Mouse (Mus musculus) hindbrain, embryonic 10.5 days (tissue): Measurements from ENCODE around the gene Bace1. TPM values are rescaled to one million over a fixed set of nuclear protein-coding genes. Genes with fewer than 3 reads are reported as not detected.

Experiments
- DNase-seq: peaks from one replicate; pipeline ENCODE4 v3.0.0-alpha.2; 2017; ENCODE audit warnings: low spot score
- H3K27ac ChIP-seq: fragments of 300-500 bp; sonication (generic); 2 replicates; pipeline ENCODE4 v1.5.1; 2016; ENCODE audit warnings: mild to moderate bottlenecking, moderate library complexity
- H3K27me3 ChIP-seq: fragments of 300-500 bp; sonication (generic); 2 replicates; pipeline ENCODE4 v1.6.1; 2016; ENCODE audit warnings: mild to moderate bottlenecking; ENCODE audit not compliant: poor library complexity, insufficient read depth, severe bottlenecking
- H3K36me3 ChIP-seq: fragments of 300-500 bp; sonication (generic); 2 replicates; pipeline ENCODE4 v1.6.1; 2016; ENCODE audit warnings: mild to moderate bottlenecking, moderate library complexity
- H3K4me1 ChIP-seq: fragments of 300-500 bp; sonication (generic); replicated peaks from 2 replicates; pipeline ENCODE4 v1.6.1; 2016; ENCODE audit warnings: mild to moderate bottlenecking
- H3K4me3 ChIP-seq: fragments of 300-500 bp; sonication (generic); 2 replicates; pipeline ENCODE4 v1.5.1; 2016; ENCODE audit warnings: mild to moderate bottlenecking, moderate library complexity
- H3K9me3 ChIP-seq: fragments of 300-500 bp; sonication (generic); 2 replicates; pipeline ENCODE4 v1.6.1; 2016; ENCODE audit warnings: mild to moderate bottlenecking, moderate library complexity
- WGBS: fragments of 180-500 bp; shearing (Covaris S2); methylation state at CpG from one replicate; pipeline ENCODE4 v1.1.7; 2016; 5-methylcytosine and 5-hydroxymethylcytosine counted together
- polyA plus RNA-seq: library from polyadenylated mRNA; unstranded; fragments of >200 nt; fragmentation: Nextera tagmentation; extraction: Ambion mirVana; gene quantifications from 2 replicates; pipeline ENCODE4 v1.2.1, GENCODE M21; 2016

Gene Bace1
- polyA plus RNA-seq, 1 experiment from 2014 or later, result 29.6 TPM

GRCm38 (mm10) chr9:45859364-45859763 lies 21.0 kb downstream of the Bace1 start:
- Histone ChIP-seq H3K9me3 (no peaks in the 10 kb centered on the region), H3K36me3 (peaks cover 97% of the 10 kb centered on the region), H3K27me3 (no peaks in the 10 kb centered on the region), H3K27ac (no peak overlapping the region), H3K4me1 (no peaks in the 10 kb centered on the region), H3K4me3 (no peak overlapping the region)
- DNase-seq, result no peak
- WGBS, result 94% methylated on average over 10 of the region's 10 CpGs

- Histone ChIP-seq H3K27me3 (no peaks in the 10 kb centered on the region), H3K36me3 (peaks cover 98% of the 10 kb centered on the region), H3K4me3 (no peak overlapping the region), H3K4me1 (no peaks in the 10 kb centered on the region), H3K27ac (no peak overlapping the region), H3K9me3 (no peaks in the 10 kb centered on the region)
- WGBS, result 95% methylated on average over 7 of the region's 7 CpGs
- DNase-seq, result no peak
Measured at GRCm38 (mm10) chr9:45861813-45862212, 23.4 kb downstream of the Bace1 start.

- Histone ChIP-seq H3K27me3 (no peaks in the 10 kb centered on the region), H3K9me3 (no peaks in the 10 kb centered on the region), H3K4me3 (no peak overlapping the region), H3K27ac (no peak overlapping the region), H3K4me1 (no peaks in the 10 kb centered on the region), H3K36me3 (peaks cover 97% of the 10 kb centered on the region)
- 96% methylated on average over 3 of the region's 3 CpGs for WGBS
- DNase-seq, result no peak
Measured at GRCm38 (mm10) chr9:45869181-45869580, 30.8 kb downstream of the Bace1 start.

- H3K27ac ChIP-seq, result no peak overlapping the region
- 93% methylated on average over 3 of the region's 3 CpGs for WGBS
- no peaks in the 10 kb centered on the region for H3K27me3 ChIP-seq
- no peak for DNase-seq
- H3K4me3 ChIP-seq, result no peak overlapping the region
- no peaks in the 10 kb centered on the region for H3K4me1 ChIP-seq
- peaks cover 97% of the 10 kb centered on the region for H3K36me3 ChIP-seq
- H3K9me3 ChIP-seq, result no peaks in the 10 kb centered on the region
Measured at GRCm38 (mm10) chr9:45870265-45870664, 31.9 kb downstream of the Bace1 start.

- no peak for DNase-seq
- H3K27ac ChIP-seq, result no peak overlapping the region
- peaks cover 85% of the 10 kb centered on the region for H3K36me3 ChIP-seq
- no peaks in the 10 kb centered on the region for H3K27me3 ChIP-seq
- H3K9me3 ChIP-seq, result no peaks in the 10 kb centered on the region
- no peaks in the 10 kb centered on the region for H3K4me1 ChIP-seq
- WGBS, result 90% methylated on average over 2 of the region's 2 CpGs
- H3K4me3 ChIP-seq, result no peak overlapping the region
Measured at GRCm38 (mm10) chr9:45877928-45878327, 39.5 kb downstream of the Bace1 start.

- H3K4me3 ChIP-seq, result no peak overlapping the region
Measured at GRCm38 (mm10) chr9:45893681-45894080, 55.3 kb downstream of the Bace1 start.

GRCm38 (mm10) chr9:45905196-45905595 lies 66.8 kb downstream of the Bace1 start:
- peaks cover 31% of the 10 kb centered on the region for H3K4me1 ChIP-seq
- H3K36me3 ChIP-seq, result peaks cover 55% of the 10 kb centered on the region
- 55% methylated on average over 4 of the region's 4 CpGs for WGBS
- H3K4me3 ChIP-seq, result peak overlapping the region; percentile 93
- H3K27ac ChIP-seq, result peak overlapping the region; percentile 98
- no peaks in the 10 kb centered on the region for H3K9me3 ChIP-seq
- DNase-seq, result no peak
- H3K27me3 ChIP-seq, result no peaks in the 10 kb centered on the region

More at GRCm38 (mm10) chr9:45893681-45894080, 55.3 kb downstream of the Bace1 start:
- no peaks in the 10 kb centered on the region for H3K9me3 ChIP-seq
- H3K4me1 ChIP-seq, result no peaks in the 10 kb centered on the region
- H3K27ac ChIP-seq, result no peak overlapping the region
- peaks cover 99% of the 10 kb centered on the region for H3K36me3 ChIP-seq
- H3K27me3 ChIP-seq, result no peaks in the 10 kb centered on the region
- no peak for DNase-seq

- Histone ChIP-seq H3K36me3 (peaks cover 55% of the 10 kb centered on the region), H3K4me3 (peak overlapping the region; percentile 93), H3K9me3 (no peaks in the 10 kb centered on the region), H3K27ac (peak overlapping the region; percentile 98), H3K27me3 (no peaks in the 10 kb centered on the region), H3K4me1 (peaks cover 31% of the 10 kb centered on the region)
- under 1% methylated on average over 23 of the region's 27 CpGs for WGBS
- DNase-seq, result peak; percentile 57
Measured at GRCm38 (mm10) chr9:45905811-45906237, 67.4 kb downstream of the Bace1 start.

GRCm38 (mm10) chr9:45906355-45907077 lies 68.1 kb downstream of the Bace1 start, which contains the start of the genes Pcsk7 and Rnf214:
Gene Pcsk7, plus strand, starts transcription at chr9:45906497.
Gene Rnf214, minus strand, starts transcription at chr9:45906911.
- Histone ChIP-seq H3K4me1 (peaks cover 31% of the 10 kb centered on the region), H3K36me3 (peaks cover 56% of the 10 kb centered on the region), H3K27ac (peak within 1 kb of the TSS; percentile 98), H3K27me3 (no peaks in the 10 kb centered on the region), H3K9me3 (no peaks in the 10 kb centered on the region), H3K4me3 (peak within 1 kb of the TSS; percentile 93)
- WGBS, result under 1% methylated on average over 80 of the region's 80 CpGs
- peak; percentile 88 for DNase-seq

- H3K27me3 ChIP-seq, result no peaks in the 10 kb centered on the region
- H3K4me3 ChIP-seq, result peak overlapping the region; percentile 93
- H3K36me3 ChIP-seq, result peaks cover 56% of the 10 kb centered on the region
- peaks cover 31% of the 10 kb centered on the region for H3K4me1 ChIP-seq
- WGBS, result under 1% methylated on average over 19 of the region's 19 CpGs
- no peaks in the 10 kb centered on the region for H3K9me3 ChIP-seq
- peak overlapping the region; percentile 98 for H3K27ac ChIP-seq
- no peak for DNase-seq
Measured at GRCm38 (mm10) chr9:45907078-45907428, 68.7 kb downstream of the Bace1 start.

- Histone ChIP-seq H3K27ac (no peak overlapping the region), H3K27me3 (no peaks in the 10 kb centered on the region), H3K9me3 (no peaks in the 10 kb centered on the region), H3K36me3 (peaks cover 72% of the 10 kb centered on the region), H3K4me1 (peaks cover 16% of the 10 kb centered on the region), H3K4me3 (no peak overlapping the region)
- WGBS, result 95% methylated on average over 3 of the region's 3 CpGs
- no peak for DNase-seq
Measured at GRCm38 (mm10) chr9:45910995-45911394, 72.6 kb downstream of the Bace1 start.

GRCm38 (mm10) chr9:45911673-45912072 lies 73.3 kb downstream of the Bace1 start:
- 61% methylated on average over 1 of the region's 1 CpGs for WGBS
- H3K27me3 ChIP-seq, result no peaks in the 10 kb centered on the region
- H3K36me3 ChIP-seq, result peaks cover 79% of the 10 kb centered on the region

More at GRCm38 (mm10) chr9:45911673-45912072, 73.3 kb downstream of the Bace1 start:
- no peaks in the 10 kb centered on the region for H3K9me3 ChIP-seq
- no peak overlapping the region for H3K27ac ChIP-seq
- peak; percentile 30 for DNase-seq
- peaks cover 16% of the 10 kb centered on the region for H3K4me1 ChIP-seq
- no peak overlapping the region for H3K4me3 ChIP-seq
